Mouse (Mus musculus): Measurements from ENCODE around the gene Rsad1.

Gene Rsad1

DNA sequence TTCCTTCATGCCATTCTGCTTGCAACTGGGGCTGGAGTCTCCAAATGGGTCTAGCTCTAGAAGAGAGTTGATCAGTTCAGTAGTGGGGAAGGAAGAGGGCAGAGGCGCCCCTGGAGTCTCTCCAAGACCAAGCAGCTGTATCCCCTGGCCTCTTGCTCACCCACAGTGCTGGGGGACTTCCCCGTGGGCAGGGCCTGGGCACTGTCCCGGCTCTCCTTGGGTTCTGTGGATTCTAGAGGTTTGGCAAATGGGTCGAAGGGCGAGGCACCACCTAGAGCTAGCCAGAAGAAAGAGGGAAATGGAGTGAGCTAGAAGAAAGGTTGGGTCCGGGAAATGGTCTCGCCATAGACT lies 57.3 kb downstream of the Rsad1 start:
- DNase-seq (ENCODE audit: low spot score in 2 of 2), result no peak

DNA sequence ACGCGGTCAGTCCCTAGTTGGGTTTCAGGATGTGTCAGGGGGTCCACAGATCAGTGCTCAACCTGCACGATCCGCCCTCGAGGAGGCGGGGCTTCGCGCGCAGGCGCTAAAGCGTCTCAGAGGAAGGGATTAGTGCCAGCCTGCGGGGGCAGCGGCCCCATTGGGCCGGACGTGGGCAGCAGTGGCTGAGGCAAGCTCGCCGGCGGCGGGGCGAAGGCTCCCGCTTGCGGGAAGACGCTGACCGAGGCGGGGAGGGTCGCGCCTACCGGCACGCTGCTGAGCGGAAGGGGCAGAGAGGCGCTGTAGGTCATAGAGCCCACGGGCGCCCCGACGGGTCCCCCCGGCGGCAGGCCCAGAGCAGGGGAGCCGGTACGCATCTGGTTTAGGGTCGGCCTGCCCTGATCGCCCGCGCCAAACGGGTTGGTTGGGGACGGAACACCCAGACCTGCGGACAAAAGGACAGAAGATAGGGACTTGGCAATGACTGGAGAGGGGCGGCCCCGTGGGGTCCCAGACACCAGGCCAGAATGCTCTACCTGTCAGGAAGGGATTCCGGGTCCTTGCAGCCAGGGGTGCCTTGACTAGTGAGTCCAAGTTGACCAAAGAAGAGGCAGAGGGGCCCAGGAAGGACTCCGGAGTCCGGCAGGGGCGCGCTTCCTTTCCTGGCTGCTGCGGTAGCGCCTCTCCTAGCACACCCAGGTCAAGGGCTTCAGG lies 57.9 kb downstream of the Rsad1 start:
- DNase-seq (ENCODE audit: low spot score in 2 of 2), result peak; percentile 75 to 82
